Mouse (Mus musculus) liver, embryonic 15.5 days (tissue): ENCODE measurements around the gene Sgsm1. TPM values are rescaled to one million over a fixed set of nuclear protein-coding genes. Genes with fewer than 3 reads are reported as not detected.
A peak's percentile ranks its signal among the peaks of the same experiment; 100 is the strongest.

Experiments
- ATAC-seq: fragments of 200-750 bp; cut with Nextera tagmentation; 2 replicates; pipeline ENCODE4 v1.8.0; 2017; ENCODE audit warnings: moderate number of reproducible peaks, mild to moderate bottlenecking, moderate library complexity; ENCODE audit not compliant: insufficient read depth
- H3K27ac ChIP-seq: fragments of 300-500 bp; sonication (generic); replicated peaks from 2 replicates; pipeline ENCODE4 v1.5.1; 2015; ENCODE audit warnings: mild to moderate bottlenecking, inconsistent platforms
- H3K27me3 ChIP-seq: fragments of 300-500 bp; sonication (generic); 2 replicates; pipeline ENCODE4 v1.6.1; 2015; ENCODE audit warnings: mild to moderate bottlenecking, inconsistent platforms
- H3K36me3 ChIP-seq: fragments of 300-500 bp; sonication (generic); replicated peaks from 2 replicates; pipeline ENCODE4 v1.6.1; 2015; ENCODE audit warnings: moderate library complexity, mild to moderate bottlenecking, inconsistent platforms
- H3K4me1 ChIP-seq: fragments of 300-500 bp; sonication (generic); replicated peaks from 2 replicates; pipeline ENCODE4 v1.6.1; 2015; ENCODE audit warnings: inconsistent platforms
- H3K4me2 ChIP-seq: fragments of 300-500 bp; sonication (generic); 2 replicates; pipeline ENCODE4 v1.6.1; 2015; ENCODE audit warnings: moderate library complexity, mild to moderate bottlenecking, inconsistent platforms
- H3K4me3 ChIP-seq: fragments of 300-500 bp; sonication (generic); replicated peaks from 2 replicates; pipeline ENCODE4 v1.5.1; 2015; ENCODE audit warnings: mild to moderate bottlenecking, inconsistent platforms
- H3K9ac ChIP-seq: fragments of 300-500 bp; sonication (generic); 2 replicates; pipeline ENCODE4 v1.6.1; 2015; ENCODE audit warnings: moderate library complexity, mild to moderate bottlenecking, inconsistent platforms
- H3K9me3 ChIP-seq: fragments of 300-500 bp; sonication (generic); replicated peaks from 2 replicates; pipeline ENCODE4 v1.6.1; 2016; ENCODE audit warnings: inconsistent platforms
- WGBS: fragments of 180-500 bp; shearing (Covaris S2); methylation state at CpG from one replicate; pipeline ENCODE4 v1.1.7; 2015; ENCODE audit warnings: mixed read lengths; ENCODE audit not compliant: insufficient replicate concordance; 5-methylcytosine and 5-hydroxymethylcytosine counted together
- polyA plus RNA-seq: library from polyadenylated mRNA; unstranded; fragments of >200 nt; fragmentation: Nextera tagmentation; extraction: Ambion mirVana; gene quantifications from 2 replicates; pipeline ENCODE4 v1.2.1, GENCODE M21; 2015

The Sgsm1 gene
- polyA plus RNA-seq, 1 experiment from 2014 or later = 1.7 TPM

DNA sequence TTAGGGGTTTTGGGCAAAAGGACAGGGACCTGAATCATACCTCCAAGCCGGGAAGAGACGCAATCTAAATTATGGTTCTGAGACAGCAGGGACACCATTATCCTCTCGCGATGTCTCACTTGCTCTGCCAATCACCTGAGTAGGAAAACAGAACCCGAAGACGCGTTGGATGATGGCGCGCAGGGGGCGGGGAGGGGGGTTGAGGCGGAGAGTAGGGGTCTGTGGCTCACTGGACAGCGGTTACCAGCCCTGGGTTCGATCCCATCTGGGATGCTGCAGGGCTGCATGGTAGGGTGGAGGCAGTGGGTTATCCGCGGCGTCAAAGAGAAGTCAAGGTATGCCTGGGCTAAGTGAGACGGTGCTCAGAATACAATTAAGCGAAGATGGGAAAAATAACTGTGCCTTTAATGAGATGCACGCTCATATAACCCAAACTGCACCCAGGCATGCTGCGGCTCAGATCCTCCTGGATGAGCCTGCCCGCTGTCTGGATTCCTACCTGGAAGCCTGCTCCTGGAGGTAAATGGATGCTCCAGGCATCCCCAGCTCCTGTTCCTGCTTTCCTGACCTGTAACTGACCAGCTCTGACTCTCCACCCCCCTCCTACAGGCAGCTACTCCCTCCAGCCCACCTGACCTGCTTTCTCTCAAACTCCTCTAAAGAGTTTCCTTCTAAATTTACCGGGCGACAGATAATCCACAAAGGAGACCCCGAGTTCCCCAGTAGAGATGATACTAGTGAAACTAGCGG, 84.7 kb downstream of the Sgsm1 start:
- Histone ChIP-seq H3K4me3 (no peak overlapping the region), H3K4me2 (peak overlapping the region; percentile 38), H3K27me3 (peaks cover 22% of the 10 kb centered on the region), H3K27ac (no peak overlapping the region), H3K9ac (no peak overlapping the region), H3K36me3 (no peaks in the 10 kb centered on the region), H3K4me1 (peaks cover 12% of the 10 kb centered on the region), H3K9me3 (no peaks in the 10 kb centered on the region)
- no peak for ATAC-seq
- WGBS = 18% methylated on average over 25 of the region's 25 CpGs

GRCm38 (mm10) chr5:113225271-113225670, 85.3 kb downstream of the Sgsm1 start:
- peaks cover 17% of the 10 kb centered on the region for H3K4me1 ChIP-seq
- no peaks in the 10 kb centered on the region for H3K9me3 ChIP-seq
- no peak overlapping the region for H3K9ac ChIP-seq
- H3K4me3 ChIP-seq = no peak overlapping the region
- H3K4me2 ChIP-seq = no peak overlapping the region
- no peak for ATAC-seq
- H3K27me3 ChIP-seq = peaks cover 28% of the 10 kb centered on the region
- no peak overlapping the region for H3K27ac ChIP-seq
- no peaks in the 10 kb centered on the region for H3K36me3 ChIP-seq
- WGBS = 13% methylated on average over 10 of the region's 10 CpGs

DNA sequence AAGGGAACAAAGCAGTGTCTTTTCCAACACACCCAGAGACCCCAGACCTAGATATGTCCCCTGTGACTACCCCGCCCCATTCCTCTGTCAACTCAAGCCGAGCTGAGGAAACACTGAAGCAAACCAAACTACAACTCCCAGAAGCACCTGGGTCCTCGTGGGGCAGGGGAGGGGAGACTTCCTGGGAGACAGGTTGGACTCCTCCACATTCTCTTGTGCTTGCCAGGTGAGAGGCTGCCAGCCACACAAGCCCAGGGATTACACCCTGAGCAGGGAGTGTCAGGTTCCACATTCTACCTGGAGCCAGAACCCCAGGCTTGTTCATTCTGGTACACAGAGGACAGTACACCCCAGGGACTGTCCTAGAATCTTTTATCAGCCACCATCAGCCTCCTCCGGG, 86.7 kb downstream of the Sgsm1 start:
- no peaks in the 10 kb centered on the region for H3K9me3 ChIP-seq
- WGBS = 27% methylated on average over 4 of the region's 4 CpGs
- no peak for ATAC-seq
- H3K4me3 ChIP-seq = no peak overlapping the region
- H3K4me2 ChIP-seq = no peak overlapping the region
- peaks cover 21% of the 10 kb centered on the region for H3K4me1 ChIP-seq
- peaks cover 38% of the 10 kb centered on the region for H3K27me3 ChIP-seq
- H3K36me3 ChIP-seq = no peaks in the 10 kb centered on the region
- no peak overlapping the region for H3K9ac ChIP-seq
- H3K27ac ChIP-seq = no peak overlapping the region

- no peaks in the 10 kb centered on the region for H3K36me3 ChIP-seq
- H3K4me3 ChIP-seq = peak within 1 kb of the TSS; percentile 58
- H3K27ac ChIP-seq = peak within 1 kb of the TSS; percentile 78
- H3K4me1 ChIP-seq = peaks cover 31% of the 10 kb centered on the region
- H3K27me3 ChIP-seq = peaks cover 38% of the 10 kb centered on the region
- H3K9ac ChIP-seq = peak within 1 kb of the TSS; percentile 42; the same call in 1 of the 2 replicates
- H3K9me3 ChIP-seq = no peaks in the 10 kb centered on the region
- ATAC-seq = peak; percentile 14
- peak within 1 kb of the TSS; percentile 72 for H3K4me2 ChIP-seq
- 7% methylated on average over 62 of the region's 62 CpGs for WGBS
Observed at GRCm38 (mm10) chr5:113221147-113221865, 89.3 kb downstream of the Sgsm1 start, which contains the start of gene 2900026A02Rik. Gene 2900026A02Rik (minus strand): TSS chr5:113221236.

DNA sequence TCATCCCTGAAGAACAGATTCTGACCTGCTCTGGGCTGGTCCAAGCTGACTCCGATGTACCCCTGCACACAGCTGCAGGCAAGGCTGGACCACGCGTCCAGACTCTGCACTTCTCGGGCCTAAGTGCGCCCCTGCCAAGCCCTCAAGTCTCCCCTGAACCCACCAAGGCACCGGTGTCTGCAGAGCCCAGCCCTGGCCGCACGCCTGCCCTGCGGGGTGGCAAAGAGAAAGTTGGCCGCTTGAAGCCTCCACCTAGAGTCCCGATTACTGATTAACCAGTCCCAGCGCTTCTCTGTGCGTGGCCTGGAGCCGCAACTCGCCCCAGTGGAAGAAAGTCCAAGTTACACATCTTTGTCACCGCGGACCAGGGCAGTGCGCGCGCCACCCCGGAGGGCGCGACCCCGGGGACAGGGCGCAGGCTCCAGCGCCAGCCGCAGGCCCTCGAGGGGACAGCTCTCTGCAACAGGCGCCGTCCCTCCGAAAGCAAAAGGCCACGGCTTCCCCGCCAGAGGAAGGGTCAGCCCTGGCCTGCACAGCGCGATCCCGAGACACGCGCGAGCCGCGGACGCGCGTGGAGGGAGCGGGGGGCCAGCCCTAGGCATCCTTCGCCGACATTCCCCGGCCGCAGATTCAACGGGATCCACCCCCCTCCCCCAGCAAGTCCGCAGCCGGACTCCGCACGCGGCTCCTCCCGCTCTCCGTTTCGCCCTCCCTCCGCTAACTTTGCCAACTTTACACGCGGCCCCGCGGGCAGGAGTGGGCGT, 90.0 kb downstream of the Sgsm1 start:
- Histone ChIP-seq H3K4me1 (peaks cover 28% of the 10 kb centered on the region), H3K4me3 (peak overlapping the region; percentile 58), H3K9ac (peak overlapping the region; percentile 42; the same call in 1 of the 2 replicates), H3K36me3 (no peaks in the 10 kb centered on the region), H3K27ac (peak overlapping the region; percentile 78), H3K27me3 (peaks cover 32% of the 10 kb centered on the region), H3K9me3 (no peaks in the 10 kb centered on the region), H3K4me2 (peak overlapping the region; percentile 72)
- peak; percentile 75 for ATAC-seq
- 3% methylated on average over 64 of the region's 64 CpGs for WGBS

DNA sequence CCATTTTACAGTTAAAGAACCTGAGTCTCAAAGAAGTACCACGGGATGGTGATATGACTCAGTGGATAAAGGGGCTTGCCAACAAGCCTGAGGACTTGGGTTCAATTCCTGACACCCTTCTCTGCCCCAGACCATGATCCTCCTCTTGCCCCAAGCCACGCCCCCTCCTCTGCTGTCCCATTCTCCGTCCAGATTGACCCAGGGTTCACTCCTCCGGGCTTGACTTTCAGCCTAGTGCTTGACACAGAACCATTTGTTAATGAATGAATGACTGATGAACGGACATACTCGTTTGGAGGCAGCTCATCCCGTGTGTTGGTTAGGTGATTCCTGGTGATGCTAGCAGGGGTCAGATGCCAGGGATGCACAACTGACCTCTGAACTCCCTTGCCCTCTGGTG, 90.7 kb downstream of the Sgsm1 start:
- no peak for ATAC-seq
- Histone ChIP-seq H3K36me3 (no peaks in the 10 kb centered on the region), H3K9me3 (no peaks in the 10 kb centered on the region), H3K4me1 (peaks cover 28% of the 10 kb centered on the region), H3K27ac (peak overlapping the region; percentile 72; the same call in 1 of the 2 replicates), H3K27me3 (peaks cover 30% of the 10 kb centered on the region), H3K4me2 (peak overlapping the region; percentile 72), H3K4me3 (peak overlapping the region; percentile 58; the same call in 1 of the 2 replicates), H3K9ac (no peak overlapping the region)
- 48% methylated on average over 7 of the region's 7 CpGs for WGBS

- Histone ChIP-seq H3K9me3 (no peaks in the 10 kb centered on the region), H3K4me3 (no peak overlapping the region), H3K4me1 (peaks cover 28% of the 10 kb centered on the region), H3K4me2 (peak overlapping the region; percentile 27), H3K27me3 (peaks cover 25% of the 10 kb centered on the region), H3K27ac (no peak overlapping the region), H3K36me3 (no peaks in the 10 kb centered on the region), H3K9ac (no peak overlapping the region)
- no peak for ATAC-seq
- WGBS = 67% methylated on average over 6 of the region's 6 CpGs
Observed at GRCm38 (mm10) chr5:113219450-113219849, 91.1 kb downstream of the Sgsm1 start.

GRCm38 (mm10) chr5:113218617-113219235, 91.9 kb downstream of the Sgsm1 start:
- no peaks in the 10 kb centered on the region for H3K9me3 ChIP-seq
- H3K36me3 ChIP-seq = no peaks in the 10 kb centered on the region
- H3K4me1 ChIP-seq = peaks cover 28% of the 10 kb centered on the region
- 0 out of 2 replicates have a peak overlapping the region, but pooled peaks have one; percentile 24 for H3K27ac ChIP-seq
- no peak overlapping the region for H3K4me3 ChIP-seq
- H3K27me3 ChIP-seq = peaks cover 21% of the 10 kb centered on the region
- 53% methylated on average over 17 of the region's 17 CpGs for WGBS
- H3K4me2 ChIP-seq = peak overlapping the region; percentile 27
- H3K9ac ChIP-seq = no peak overlapping the region
- ATAC-seq = no peak

DNA sequence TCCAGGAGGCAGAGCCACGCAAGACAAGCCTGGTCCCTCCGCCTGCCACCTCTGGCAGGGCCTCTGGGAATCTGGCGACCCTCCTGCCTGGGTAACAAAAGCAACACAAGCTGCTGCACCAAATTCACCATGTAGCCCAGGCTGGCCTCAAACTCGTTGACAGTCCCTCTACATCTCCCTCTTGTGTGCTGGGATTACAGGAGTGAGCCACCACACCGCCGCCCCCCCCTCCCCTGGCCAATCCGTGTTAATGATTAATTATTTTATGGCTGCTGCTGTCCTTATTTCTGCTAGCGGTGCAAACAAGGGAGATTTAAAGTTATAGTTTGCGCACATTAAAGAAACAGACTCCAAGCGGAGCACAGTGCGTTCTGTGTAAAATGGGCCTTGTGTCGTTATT, 93.5 kb downstream of the Sgsm1 start:
- 65% methylated on average over 12 of the region's 12 CpGs for WGBS
- Histone ChIP-seq H3K9me3 (no peaks in the 10 kb centered on the region), H3K27ac (no peak overlapping the region), H3K36me3 (no peaks in the 10 kb centered on the region), H3K4me3 (no peak overlapping the region), H3K27me3 (peaks cover 21% of the 10 kb centered on the region), H3K4me2 (no peak overlapping the region; the same call in 1 of the 2 replicates), H3K9ac (no peak overlapping the region), H3K4me1 (peaks cover 34% of the 10 kb centered on the region)
- no peak for ATAC-seq

GRCm38 (mm10) chr5:113216328-113216960, 94.1 kb downstream of the Sgsm1 start:
- no peak overlapping the region for H3K9ac ChIP-seq

More at GRCm38 (mm10) chr5:113216328-113216960, 94.1 kb downstream of the Sgsm1 start:
- Histone ChIP-seq H3K27ac (no peak overlapping the region), H3K4me3 (no peak overlapping the region), H3K9me3 (no peaks in the 10 kb centered on the region), H3K27me3 (peaks cover 21% of the 10 kb centered on the region), H3K4me2 (no peak overlapping the region), H3K4me1 (peaks cover 34% of the 10 kb centered on the region), H3K36me3 (no peaks in the 10 kb centered on the region)
- 65% methylated on average over 14 of the region's 14 CpGs for WGBS
- ATAC-seq = no peak
